Mouse (Mus musculus) CH12.LX (cell line): ENCODE measurements around the gene Slc25a11. TPM values are rescaled to one million over a fixed set of nuclear protein-coding genes. Genes with fewer than 3 reads are reported as not detected.

Experiments used
- DNase-seq: peaks from one replicate; pipeline ENCODE4 v3.0.0-alpha.2; 2013; ENCODE audit errors: extremely low read depth
- H3K27ac ChIP-seq: 2 replicates; pipeline ENCODE4 v1.5.1; 2012; ENCODE audit warnings: low read depth, mild to moderate bottlenecking, control low read depth, moderate library complexity; ENCODE audit not compliant: insufficient read depth
- H3K27me3 ChIP-seq: replicated peaks from 2 replicates; pipeline ENCODE3; 2012; ENCODE audit warnings: inconsistent platforms
- H3K36me3 ChIP-seq, 2 experiments: replicated peaks in 1 of 2; 2 replicates each; pipeline versions ENCODE3 to v1.6.1; 2012; ENCODE audit warnings: inconsistent platforms in 1 of 2, low read length in 1 of 2, mild to moderate bottlenecking in 1 of 2, mixed read lengths in 1 of 2, moderate library complexity in 1 of 2; ENCODE audit not compliant: control insufficient read depth in 1 of 2, insufficient read depth in 1 of 2
- H3K4me1 ChIP-seq, 2 experiments: 2 replicates each; pipeline ENCODE4 v1.6.1; 2012; ENCODE audit warnings: inconsistent platforms in 1 of 2, moderate library complexity in 1 of 2; ENCODE audit not compliant: insufficient read depth in 2 of 2, control insufficient read depth in 1 of 2
- H3K4me2 ChIP-seq: 2 replicates; pipeline ENCODE4 v1.6.1; 2012; ENCODE audit warnings: low read depth, mild to moderate bottlenecking, control low read depth; ENCODE audit not compliant: poor library complexity, insufficient read depth, severe bottlenecking
- H3K4me3 ChIP-seq, 3 experiments: fragments of 150-350 bp in 1 of 3; sonication (generic) in 1 of 3; replicated peaks in 1 of 3; 2 replicates each; pipeline versions ENCODE3 to v1.5.1; 2011 to 2012; ENCODE audit warnings: low read depth in 2 of 3, low read length in 2 of 3, mild to moderate bottlenecking in 2 of 3, moderate library complexity in 2 of 3, control low read depth in 1 of 3, improper control_type of control experiment in 1 of 3, inconsistent platforms in 1 of 3, mixed read lengths in 1 of 3; ENCODE audit not compliant: poor library complexity in 1 of 3
- H3K79me2 ChIP-seq: replicated peaks from 2 replicates; pipeline ENCODE4 v1.6.1; 2012; ENCODE audit warnings: mild to moderate bottlenecking, moderate library complexity; ENCODE audit not compliant: control insufficient read depth, poor library complexity, insufficient read depth, severe bottlenecking; ENCODE audit errors: extremely low read depth
- H3K9ac ChIP-seq: 2 replicates; pipeline ENCODE4 v1.6.1; 2012; ENCODE audit warnings: low read depth, mild to moderate bottlenecking, control low read depth, moderate library complexity; ENCODE audit not compliant: insufficient read depth
- H3K9me3 ChIP-seq: replicated peaks from 2 replicates; pipeline ENCODE3; 2012; ENCODE audit warnings: low read length, inconsistent platforms, mixed read lengths
- CHD2 ChIP-seq: IDR thresholded peaks from 2 replicates; pipeline ENCODE4 v1.6.1; 2011; ENCODE audit warnings: low read length, improper control_type of control experiment
- CTCF ChIP-seq, 2 experiments: IDR thresholded peaks in 1 of 2; conservative IDR thresholded peaks in 1 of 2; 2 replicates each; pipeline ENCODE4 v1.5.1; 2011 to 2012; ENCODE audit warnings: low read depth in 2 of 2, low read length in 2 of 2, improper control_type of control experiment in 1 of 2, inconsistent platforms in 1 of 2, mild to moderate bottlenecking in 1 of 2, moderate library complexity in 1 of 2
- EP300 ChIP-seq: IDR thresholded peaks from 2 replicates; pipeline ENCODE4 v1.6.1; 2011; ENCODE audit warnings: low read length, improper control_type of control experiment
- JUND ChIP-seq: conservative IDR thresholded peaks from 2 replicates; pipeline ENCODE4 v1.6.1; 2011; ENCODE audit warnings: low read depth, low read length, improper control_type of control experiment
- MAX ChIP-seq: IDR thresholded peaks from 2 replicates; pipeline ENCODE4 v1.6.1; 2011; ENCODE audit warnings: low read length, improper control_type of control experiment
- MXI1 ChIP-seq: IDR thresholded peaks from 2 replicates; pipeline ENCODE4 v1.6.1; 2011; ENCODE audit warnings: mild to moderate bottlenecking, low read depth, low read length, improper control_type of control experiment
- MYC ChIP-seq: IDR thresholded peaks from 2 replicates; pipeline ENCODE4 v1.6.1; 2011; ENCODE audit warnings: low read depth, mild to moderate bottlenecking, improper control_type of control experiment, low read length
- NRF1 ChIP-seq: IDR thresholded peaks from 2 replicates; pipeline ENCODE4 v1.6.1; 2014; ENCODE audit warnings: low read depth, mild to moderate bottlenecking, inconsistent platforms, low read length, improper control_type of control experiment, moderate library complexity
- POLR2AphosphoS2 ChIP-seq: IDR thresholded peaks from 2 replicates; pipeline ENCODE4 v1.6.1; 2011; ENCODE audit warnings: low read depth, low read length, improper control_type of control experiment
- RAD21 ChIP-seq: IDR thresholded peaks from 2 replicates; pipeline ENCODE4 v1.6.1; 2011; ENCODE audit warnings: low read depth, mild to moderate bottlenecking, low read length, improper control_type of control experiment, moderate library complexity
- RCOR1 ChIP-seq: conservative IDR thresholded peaks from 2 replicates; pipeline ENCODE4 v1.6.1; 2012; ENCODE audit warnings: low read depth, mild to moderate bottlenecking, inconsistent platforms, low read length, improper control_type of control experiment
- SIN3A ChIP-seq: IDR thresholded peaks from 2 replicates; pipeline ENCODE4 v1.6.1; 2012; ENCODE audit warnings: low read length, improper control_type of control experiment, inconsistent platforms
- SMC3 ChIP-seq: IDR thresholded peaks from 2 replicates; pipeline ENCODE4 v1.6.1; 2011; ENCODE audit warnings: low read depth, low read length, improper control_type of control experiment
- USF1 ChIP-seq: IDR thresholded peaks from 2 replicates; pipeline ENCODE4 v1.6.1; 2014; ENCODE audit warnings: low read depth, mild to moderate bottlenecking, inconsistent platforms, low read length, improper control_type of control experiment
- USF2 ChIP-seq: conservative IDR thresholded peaks from 2 replicates; pipeline ENCODE4 v1.6.1; 2011; ENCODE audit warnings: low read depth, low read length, improper control_type of control experiment
- ZC3H11A ChIP-seq: IDR thresholded peaks from 2 replicates; pipeline ENCODE4 v1.6.1; 2012; ENCODE audit warnings: low read depth, mild to moderate bottlenecking, inconsistent platforms, low read length, improper control_type of control experiment
- ZMIZ1 ChIP-seq: IDR thresholded peaks from 2 replicates; pipeline ENCODE4 v1.6.1; 2012; ENCODE audit warnings: low read depth, mild to moderate bottlenecking, inconsistent platforms, low read length, improper control_type of control experiment
- dilution Hi-C: fragments of 300-500 bp; cut with MboI; formaldehyde crosslinking; loops from 2 replicates; pipeline ENCODE4 v1.14.3; 2020; ENCODE audit warnings: low sequenced_read_pairs; ENCODE audit not compliant: extremely low pct_unique_long_range_greater_than_20kb, extremely low pct_ligation_motif_present
- in situ Hi-C: fragments of 300-500 bp; cut with MboI; formaldehyde crosslinking; loops from 3 replicates; pipeline ENCODE4 v1.14.3; 2019; ENCODE audit warnings: low sequenced_read_pairs, low pct_ligation_motif_present, low pct_unique_long_range_greater_than_20kb, mixed read lengths
- polyA plus RNA-seq: library from polyadenylated mRNA; unstranded; fragments of >175 nt; gene quantifications from 2 replicates; pipeline ENCODE4 v1.2.1, GENCODE M21; 2012; ENCODE audit warnings: low read depth; ENCODE audit not compliant: insufficient read length
- total RNA-seq, 2 experiments: library from RNA; depleted of rRNA; stranded (reverse); fragments of 300-350 nt in 1 of 2; fragments of >200 nt in 1 of 2; gene quantifications; 2 replicates each; pipeline ENCODE4 v1.2.3; 2012 to 2014

Gene Slc25a11
- total and polyA plus RNA-seq, 3 experiments, result 99.0 to 135 (median 132) TPM

DNA sequence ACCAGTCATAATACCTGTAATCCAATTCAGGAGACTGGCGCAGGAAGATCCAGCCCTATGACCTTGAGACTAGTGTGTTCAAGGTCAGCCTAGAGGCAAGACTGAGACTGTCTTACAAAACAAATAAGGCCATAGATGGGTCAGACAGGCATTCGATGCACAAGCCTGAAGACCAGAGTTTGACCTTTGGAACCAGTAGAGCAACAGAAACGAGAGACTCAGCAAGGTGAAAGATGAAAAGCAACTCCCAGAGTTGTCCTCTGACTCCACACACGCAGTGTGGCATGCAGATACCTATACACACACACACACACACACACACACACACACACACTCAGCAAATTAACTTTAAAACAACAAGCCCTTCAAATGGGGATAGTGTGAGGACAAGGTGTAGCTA, 20.4 kb downstream of the Slc25a11 start:
- H3K4me2 ChIP-seq, result no peak overlapping the region
- H3K79me2 ChIP-seq, result no peaks in the 10 kb centered on the region
- dilution Hi-C loops, result no loop called here
- no peak overlapping the region for H3K4me3 ChIP-seq
- no peak overlapping the region for H3K27ac ChIP-seq
- no peak for DNase-seq
- no peaks in the 10 kb centered on the region for H3K27me3 ChIP-seq
- peaks cover 0 to 19% of the 10 kb centered on the region in 2 experiments; a peak in 2 of 4 replicates for H3K4me1 ChIP-seq
- in situ Hi-C loops, result no loop called here
- H3K9ac ChIP-seq, result no peak overlapping the region
- no peaks in the 10 kb centered on the region for H3K36me3 ChIP-seq
- no peak for TF ChIP-seq SMC3
- no peak for TF ChIP-seq MXI1
- no peak for TF ChIP-seq ZMIZ1
- TF ChIP-seq POLR2AphosphoS2, result no peak
- no peak for TF ChIP-seq CTCF (conservative IDR thresholded peaks at IDR 0.05 in 1 of 2, IDR thresholded peaks at IDR 0.05 in 1 of 2; ENCODE audit: low read depth in 2 of 2, low read length in 2 of 2)
- TF ChIP-seq MAX, result no peak
- no peak for TF ChIP-seq ZC3H11A
- H3K9me3 ChIP-seq, result no peaks in the 10 kb centered on the region

- no peaks in the 10 kb centered on the region for H3K79me2 ChIP-seq
- no peaks in the 10 kb centered on the region for H3K36me3 ChIP-seq
- DNase-seq, result peak; percentile 78
- no peak overlapping the region for H3K4me3 ChIP-seq
- peaks cover 0 to 19% of the 10 kb centered on the region in 2 experiments; a peak in 2 of 4 replicates for H3K4me1 ChIP-seq
- in situ Hi-C loops, result no loop called here
- no peak overlapping the region for H3K27ac ChIP-seq
- H3K4me2 ChIP-seq, result no peak overlapping the region
- no peak overlapping the region for H3K9ac ChIP-seq
- dilution Hi-C loops, result no loop called here
- TF ChIP-seq JUND (no peak), CTCF (conservative IDR thresholded peaks at IDR 0.05 in 1 of 2, IDR thresholded peaks at IDR 0.05 in 1 of 2; ENCODE audit: low read depth in 2 of 2, low read length in 2 of 2) (peak; percentile 88 to 90), ZC3H11A (peak; percentile 58; the same call in 1 of the 2 replicates), POLR2AphosphoS2 (no peak), NRF1 (no peak), MAX (peak; percentile 79), RAD21 (peak; percentile 76), SMC3 (peak; percentile 90), SIN3A (no peak), MXI1 (no peak; the same call in 1 of the 2 replicates), CHD2 (no peak), MYC (peak; percentile 96), RCOR1 (no peak), EP300 (no peak), USF2 (no peak), USF1 (no peak)
- H3K27me3 ChIP-seq, result no peaks in the 10 kb centered on the region
- no peaks in the 10 kb centered on the region for H3K9me3 ChIP-seq
Measured at GRCm38 (mm10) chr11:70625473-70625872, 21.8 kb downstream of the Slc25a11 start.
